Mouse (Mus musculus): Measurements from ENCODE around the gene Naa35.
"Not testable (repeated sequence)": the region's sequence is repeated elsewhere in the genome, so short reads cannot be mapped to it uniquely, and the experiment has no call there.

Gene Naa35

DNA sequence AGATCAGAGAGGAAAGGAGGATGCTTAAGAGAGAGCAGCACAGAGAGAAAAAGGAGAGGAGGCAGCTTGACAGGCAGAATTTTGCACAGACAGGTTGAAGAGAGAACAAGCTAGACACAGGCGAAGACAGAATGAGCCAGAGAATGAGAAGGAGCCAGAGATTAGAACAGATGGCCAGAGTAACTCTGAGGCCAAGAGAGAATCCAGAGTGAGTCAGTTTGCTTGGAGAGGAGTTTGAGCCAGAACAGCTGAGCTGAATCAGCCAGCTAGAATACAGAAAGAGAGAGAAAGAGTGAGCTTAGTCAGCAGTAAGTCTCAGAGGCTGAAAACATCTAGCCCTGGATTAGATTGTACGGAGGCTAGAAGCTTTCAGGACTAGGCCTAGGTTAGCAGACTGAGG, 12.5 kb upstream of the Naa35 start:
- DNase-seq (ENCODE audit: low read depth, low spot score), result peak; percentile 32

DNA sequence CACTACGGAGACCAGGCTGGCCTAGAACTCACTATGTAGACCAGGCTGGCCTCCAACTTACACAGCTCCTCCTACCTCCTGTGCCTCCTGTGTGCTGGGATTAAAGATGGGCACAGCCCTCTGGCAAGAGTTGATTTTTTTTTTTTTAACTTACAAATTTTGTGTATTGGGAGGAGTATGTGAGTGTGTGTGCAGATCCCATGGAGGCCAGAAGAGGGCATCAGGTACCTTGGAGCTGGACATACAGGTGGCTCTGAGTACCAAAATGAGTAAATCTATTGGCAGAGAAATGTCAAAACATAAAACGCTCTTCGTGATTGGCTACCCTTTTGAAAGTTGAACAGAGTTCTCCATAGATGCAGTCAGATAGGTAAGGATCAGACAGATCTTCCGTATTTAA, 4.1 kb upstream of the Naa35 start:
- no peak for DNase-seq (ENCODE audit: low read depth, low spot score)

DNA sequence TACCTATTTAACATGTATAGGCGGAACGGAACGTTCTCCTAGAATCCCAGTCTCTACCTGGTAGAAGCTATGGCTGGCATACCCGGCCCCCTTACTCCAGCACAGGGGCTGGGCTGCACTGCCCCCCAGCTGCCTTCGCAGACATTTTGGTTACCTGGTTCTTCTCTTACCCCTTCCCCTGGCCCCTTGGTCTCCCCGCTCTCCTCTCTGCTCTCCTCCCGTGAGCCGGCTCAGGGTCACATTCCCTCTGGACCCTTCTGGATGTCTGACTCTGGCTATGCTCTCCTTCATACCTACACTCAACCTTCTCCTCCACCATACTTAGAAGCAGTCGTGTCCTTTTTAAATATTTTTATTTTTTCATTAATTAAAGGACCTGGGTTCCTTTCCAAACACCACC, 578 bp upstream of the Naa35 start:
- DNase-seq (ENCODE audit: low read depth, low spot score), result peak; percentile 20

DNA sequence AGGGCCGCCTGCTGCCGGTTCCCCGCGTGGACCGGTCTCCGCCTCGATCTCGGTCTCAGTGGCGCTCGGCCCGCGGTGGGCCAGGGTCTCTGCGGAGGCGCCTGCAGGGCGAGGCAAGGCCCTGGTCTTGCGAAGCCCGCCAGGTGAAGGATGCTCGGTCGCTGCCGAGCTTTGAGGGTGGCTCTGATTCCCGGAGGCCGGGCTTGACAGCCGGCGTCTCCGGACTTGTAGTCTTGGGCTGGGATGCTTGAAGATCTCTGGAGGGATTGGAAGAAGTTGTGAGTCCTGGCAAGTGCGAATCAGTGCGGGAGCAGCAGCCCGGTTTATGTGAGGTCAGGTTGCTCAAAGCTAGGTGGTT, 568 bp downstream of the Naa35 start:
- DNase-seq (ENCODE audit: low read depth, low spot score), result peak; percentile 32

GRCm38 (mm10) chr13:59587201-59587600, 2.1 kb downstream of the Naa35 start:
- DNase-seq (ENCODE audit: low read depth, low spot score), result no peak

DNA sequence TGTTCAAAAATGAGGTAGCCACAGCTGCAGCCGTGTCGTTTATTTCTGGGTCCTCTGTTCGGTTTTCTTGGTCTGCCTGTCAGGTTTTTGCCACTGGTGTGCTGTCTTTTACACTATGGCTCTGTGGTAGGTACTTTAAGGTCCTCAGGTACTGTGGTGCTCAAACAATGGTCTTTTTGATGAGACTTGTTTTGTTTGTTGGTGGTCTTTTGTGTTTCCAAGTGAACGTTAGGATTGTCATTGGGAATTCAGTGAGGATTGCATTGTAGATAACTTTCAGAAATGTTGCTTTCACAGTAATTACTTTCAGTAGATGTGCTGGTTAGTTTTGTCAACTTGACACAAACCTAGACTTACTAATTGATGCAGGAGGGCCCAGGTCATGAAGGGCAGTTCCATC, 4.6 kb downstream of the Naa35 start:
- no peak for DNase-seq (ENCODE audit: low read depth, low spot score)

DNA sequence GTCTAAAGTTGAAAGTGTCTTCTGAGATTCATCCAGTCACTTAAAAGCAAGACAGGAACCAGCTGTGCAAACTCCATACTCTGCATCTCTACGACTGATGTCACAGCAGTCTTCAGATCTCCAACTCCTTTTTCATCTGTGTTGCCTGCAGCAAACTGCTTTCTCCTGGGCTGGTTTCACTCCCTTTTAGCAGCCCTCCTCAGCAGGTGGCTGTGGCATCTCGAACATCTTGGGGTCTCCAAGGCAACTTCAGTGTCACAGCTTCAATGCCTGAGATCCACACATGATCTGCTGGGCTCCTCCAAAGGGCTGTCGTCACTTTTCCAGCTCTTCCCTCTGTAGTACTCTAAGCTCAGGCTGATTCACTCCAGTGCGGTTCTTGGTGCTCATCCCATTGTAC, 5.6 kb downstream of the Naa35 start:
- no peak for DNase-seq (ENCODE audit: low read depth, low spot score)

GRCm38 (mm10) chr13:59592058-59592457, 7.0 kb downstream of the Naa35 start:
- not testable (repeated sequence) for DNase-seq (ENCODE audit: low read depth, low spot score)

- no peak for DNase-seq (ENCODE audit: low read depth, low spot score)
Observed at GRCm38 (mm10) chr13:59592630-59593029, 7.6 kb downstream of the Naa35 start.

DNA sequence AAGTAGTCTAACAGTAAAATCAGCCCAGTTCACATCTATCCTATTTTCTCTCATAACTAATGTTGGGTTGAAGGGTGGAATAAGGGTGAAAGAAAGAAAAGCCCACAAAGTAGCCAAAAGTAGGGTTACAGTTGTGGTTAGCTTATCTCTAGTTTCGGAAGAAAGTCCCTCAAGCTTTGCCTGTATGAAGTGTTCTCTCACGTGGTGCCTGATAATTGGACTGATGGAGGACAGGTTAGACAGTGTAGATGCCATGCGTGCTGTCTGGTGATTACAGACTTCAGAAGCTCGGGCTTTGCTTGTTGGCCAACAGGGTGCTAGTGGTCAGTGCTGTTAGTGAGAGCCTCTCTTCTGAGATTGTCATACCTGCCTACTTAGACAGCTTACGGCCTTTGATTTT, 18.0 kb downstream of the Naa35 start:
- DNase-seq (ENCODE audit: low read depth, low spot score), result no peak

DNA sequence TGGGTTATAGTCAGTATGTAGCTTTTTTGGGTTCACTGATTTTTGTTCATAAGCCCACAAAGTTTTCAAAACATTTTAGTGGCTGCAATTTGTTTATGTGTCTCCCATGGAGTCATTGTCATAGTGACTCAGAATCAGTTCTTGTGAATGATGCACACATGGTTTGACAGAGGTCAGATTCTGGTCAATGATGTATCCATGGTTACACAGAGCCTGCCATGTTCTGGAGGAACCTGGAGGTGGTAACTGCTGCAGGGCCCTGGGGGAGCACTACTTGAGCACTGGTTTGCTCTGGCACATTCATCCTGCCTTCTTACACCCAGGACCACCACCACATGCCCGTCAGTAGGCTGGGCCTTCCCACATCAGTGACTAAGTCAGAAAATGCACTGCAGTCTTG, 19.5 kb downstream of the Naa35 start:
- DNase-seq (ENCODE audit: low read depth, low spot score), result no peak

GRCm38 (mm10) chr13:59605221-59605922, 20.3 kb downstream of the Naa35 start:
- no peak for DNase-seq (ENCODE audit: low read depth, low spot score)

GRCm38 (mm10) chr13:59609885-59610284, 24.8 kb downstream of the Naa35 start:
- DNase-seq (ENCODE audit: low read depth, low spot score), result no peak

- DNase-seq (ENCODE audit: low read depth, low spot score), result no peak
Observed at GRCm38 (mm10) chr13:59610437-59610836, 25.4 kb downstream of the Naa35 start.

GRCm38 (mm10) chr13:59613868-59614267, 28.8 kb downstream of the Naa35 start:
- DNase-seq (ENCODE audit: low read depth, low spot score), result no peak

DNA sequence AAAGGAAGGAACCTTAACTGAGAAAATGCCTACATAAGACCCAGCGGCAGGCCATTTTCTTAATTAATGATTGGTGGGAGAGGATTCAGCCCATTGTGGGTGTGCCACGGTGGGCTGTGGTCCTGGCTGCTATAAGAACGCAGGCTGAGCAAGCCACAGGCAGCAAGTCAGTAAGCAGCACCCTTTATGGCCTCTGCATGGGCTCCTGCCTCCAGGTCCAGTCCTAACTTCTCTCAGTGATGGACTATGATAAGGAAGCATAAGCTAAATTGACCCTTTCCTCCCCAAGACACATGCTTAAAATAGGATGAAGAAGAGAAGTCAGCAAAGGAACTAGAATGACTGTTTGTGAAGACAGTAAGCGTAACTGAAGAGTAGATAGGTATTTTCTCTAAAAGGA, 30.1 kb downstream of the Naa35 start:
- no peak for DNase-seq (ENCODE audit: low read depth, low spot score)

GRCm38 (mm10) chr13:59615554-59615953, 30.5 kb downstream of the Naa35 start:
- DNase-seq (ENCODE audit: low read depth, low spot score), result no peak

- no peak for DNase-seq (ENCODE audit: low read depth, low spot score)
Observed at GRCm38 (mm10) chr13:59618463-59618862, 33.4 kb downstream of the Naa35 start.

DNA sequence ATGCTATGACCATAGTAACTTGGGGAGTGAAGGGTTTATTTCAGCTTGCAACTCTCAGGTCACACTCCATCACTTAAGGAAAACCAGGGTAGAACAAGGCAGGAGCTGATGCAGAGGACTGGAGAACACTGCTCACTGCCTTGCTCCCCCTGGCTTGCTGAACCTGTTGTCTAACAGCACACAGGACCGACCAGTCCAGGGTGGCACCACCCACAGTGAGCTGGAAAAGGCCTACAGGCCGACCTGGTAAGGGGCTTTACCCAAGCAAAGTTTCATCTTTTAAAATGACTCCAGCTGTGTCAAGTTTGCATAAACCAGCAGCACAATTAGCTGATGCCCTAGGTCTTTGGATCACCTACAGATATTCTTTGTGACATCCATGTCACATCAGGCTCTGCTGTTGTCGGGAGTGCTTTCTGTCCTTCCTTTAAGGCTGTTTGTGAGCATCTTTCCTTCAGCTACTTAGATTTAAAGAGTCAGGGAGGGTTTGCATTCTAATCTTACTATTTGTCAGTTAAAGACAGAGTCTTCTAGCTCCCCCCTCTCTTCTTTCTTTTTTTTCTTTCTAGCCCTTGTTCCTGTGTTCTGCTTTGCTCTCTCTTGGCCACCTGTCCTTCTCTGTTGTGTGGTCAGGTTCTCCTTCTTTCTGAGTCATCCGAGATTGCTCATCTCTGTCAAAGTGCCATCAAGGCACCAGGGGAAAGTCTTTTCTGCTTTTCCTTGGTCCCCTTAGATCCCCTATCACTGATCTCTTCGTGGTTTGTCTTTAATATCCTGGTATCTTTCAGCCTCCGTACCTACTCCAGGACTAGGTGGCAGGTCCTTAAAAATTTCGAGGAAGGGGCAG, 36.8 kb downstream of the Naa35 start:
- DNase-seq (ENCODE audit: low read depth, low spot score), result no peak

- DNase-seq (ENCODE audit: low read depth, low spot score), result no peak
Observed at GRCm38 (mm10) chr13:59624389-59624788, 39.3 kb downstream of the Naa35 start.

DNA sequence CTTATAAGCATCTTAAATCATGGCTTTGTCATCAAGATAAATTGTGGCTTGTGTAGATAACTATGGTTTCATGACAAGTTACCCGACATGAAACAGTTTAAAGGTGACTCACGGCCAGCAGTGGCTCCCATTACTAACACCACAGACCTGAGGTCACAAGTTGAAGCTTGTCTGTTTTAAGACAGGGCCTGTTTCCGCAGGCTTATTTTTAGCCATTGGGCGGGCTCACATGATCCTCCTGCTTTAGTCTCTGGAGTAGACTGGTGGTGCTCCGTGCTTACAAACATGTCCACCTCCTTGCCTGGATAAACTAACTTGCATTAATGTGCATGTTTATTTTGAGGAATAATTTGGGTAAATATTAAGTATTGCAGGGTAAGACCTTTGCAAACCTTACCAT, 39.8 kb downstream of the Naa35 start:
- DNase-seq (ENCODE audit: low read depth, low spot score), result peak; percentile 76

- DNase-seq (ENCODE audit: low read depth, low spot score), result no peak
Observed at GRCm38 (mm10) chr13:59626739-59627138, 41.7 kb downstream of the Naa35 start.

- DNase-seq (ENCODE audit: low read depth, low spot score), result no peak
Observed at GRCm38 (mm10) chr13:59634637-59635036, 49.6 kb downstream of the Naa35 start.
